ENCODE assay signal across 13 mouse cellular contexts in genomic region chr12:102368066-102368465, GRCm38 (mm10).
A peak's percentile ranks its signal among the peaks of the same experiment; 100 is the strongest.
DNase-seq lines count a peak whose midpoint lies in the region; ATAC-seq and TF ChIP-seq lines count a peak whose summit lies in the region.
"Had no signal": no experiment of that assay in that cellular context is flagged by ENCODE, and none has a peak within 500 bp of the region (broad histone marks: within the 10 kb centered on the region; RNA-seq: fewer than 3 reads in every experiment).

No protein-coding gene starts in this region.

- no peaks in the 10 kb centered on the region for H3K9me3 ChIP-seq in limb, embryonic 10.5 days (replicated peaks)
- H3K9me3 ChIP-seq: embryonic facial prominence, embryonic 13.5 days; kidney, embryonic 15.5 days; neural tube, embryonic 12.5 days had no signal

- ATAC-seq in megakaryocyte progenitor cell, adult 5-6 weeks (replicated peaks; ENCODE audit: poor library complexity): peak; percentile 63
- ATAC-seq: forebrain, embryonic 16.5 days had no signal

- peak overlapping the region; percentile 29; the same call in 1 of the 2 replicates for H3K4me3 ChIP-seq in liver, adult 2 months (ENCODE audit: insufficient read depth, low read depth, low read length)
- H3K4me3 ChIP-seq in limb, embryonic 10.5 days: no peak overlapping the region
- H3K4me3 ChIP-seq: embryonic facial prominence, embryonic 13.5 days; kidney, embryonic 15.5 days; neural tube, embryonic 12.5 days had no signal

- H3K9ac ChIP-seq in liver, adult 2 months (ENCODE audit: low read depth, low read length): 0 out of 2 replicates have a peak overlapping the region, but pooled peaks have one; percentile 33
- H3K9ac ChIP-seq: embryonic facial prominence, embryonic 13.5 days; kidney, embryonic 15.5 days; neural tube, embryonic 12.5 days had no signal

- H3K27me3 ChIP-seq in liver, adult 2 months (ENCODE audit: control insufficient read depth, insufficient read depth, low read length): no peaks in the 10 kb centered on the region
- H3K27me3 ChIP-seq in limb, embryonic 10.5 days (ENCODE audit: low read depth, poor library complexity, severe bottlenecking): no peaks in the 10 kb centered on the region
- H3K27me3 ChIP-seq: embryonic facial prominence, embryonic 13.5 days; kidney, embryonic 15.5 days; neural tube, embryonic 12.5 days had no signal

- H3K79me2 ChIP-seq in liver, adult 2 months (ENCODE audit: control insufficient read depth, insufficient read depth, low read length): no peaks in the 10 kb centered on the region; the same call in 1 of the 2 replicates

- no peak overlapping the region; the same call in 1 of the 2 replicates for H3K27ac ChIP-seq in liver, adult 2 months (replicated peaks; ENCODE audit: insufficient read depth, low read depth, low read length)
- H3K27ac ChIP-seq in limb, embryonic 10.5 days: peak overlapping the region; percentile 44
- H3K27ac ChIP-seq: embryonic facial prominence, embryonic 13.5 days; kidney, embryonic 15.5 days; neural tube, embryonic 12.5 days had no signal

- no peaks in the 10 kb centered on the region for H3K4me1 ChIP-seq in liver, adult 2 months (ENCODE audit: control insufficient read depth, insufficient read depth, low read length)
- H3K4me1 ChIP-seq in limb, embryonic 10.5 days: peaks cover 22% of the 10 kb centered on the region
- H3K4me1 ChIP-seq: neural tube, embryonic 12.5 days had no signal

- TF ChIP-seq POLR2A in liver, adult 2 months (IDR thresholded peaks at IDR 0.05; ENCODE audit: extremely low read depth, insufficient read depth, low read length): no peak

- DNase-seq in liver, adult 2 months (ENCODE audit: extremely low read depth, low read depth, low spot score): no peak
- no peak for DNase-seq in liver
- no peak for DNase-seq in limb, embryonic 10.5 days (ENCODE audit: low spot score)
- peak; percentile 56 to 62 for DNase-seq in thymus, postnatal 36 days
- no peak for DNase-seq in cerebellum, adult 9-10 months
- DNase-seq in frontal cortex, postnatal 10 days (ENCODE audit: low spot score in 2 of 2): no peak
- no peak for DNase-seq in urinary bladder, adult 2 months (ENCODE audit: low spot score)
- DNase-seq: right cerebral cortex, postnatal 14 days had no signal

- TF ChIP-seq CTCF in liver, adult 2 months (IDR thresholded peaks at IDR 0.05; ENCODE audit: low read depth, low read length): no peak

- H3K36me3 ChIP-seq in liver, adult 2 months (ENCODE audit: control insufficient read depth, insufficient read depth, low read length): peaks cover 14% of the 10 kb centered on the region
- peaks cover 8% of the 10 kb centered on the region for H3K36me3 ChIP-seq in limb, embryonic 10.5 days
- H3K36me3 ChIP-seq: neural tube, embryonic 12.5 days had no signal

- 81% methylated on average over 7 of the region's 7 CpGs for WGBS in liver, adult 2 months
- WGBS in limb, embryonic 10.5 days: 76% methylated on average over 7 of the region's 7 CpGs

Comparison
In these comparisons a context has a peak if more than half of its experiments do, and no peak if none do; other contexts are left out.
1. DNase-seq: peak in thymus, postnatal 36 days (2 of 2); none in liver, adult 2 months (single experiment), liver (single experiment), limb, embryonic 10.5 days (single experiment), cerebellum, adult 9-10 months (single experiment), frontal cortex, postnatal 10 days (0 of 2) and urinary bladder, adult 2 months (single experiment).